Mouse (Mus musculus) midbrain, postnatal 0 days (tissue): ENCODE data around the gene Lrrc8d. TPM values are rescaled to one million over a fixed set of nuclear protein-coding genes. Genes with fewer than 3 reads are reported as not detected.

Experiments
- ATAC-seq: fragments of 200-750 bp; cut with Nextera tagmentation; 2 replicates; pipeline ENCODE4 v1.8.0; 2017; ENCODE audit warnings: moderate number of reproducible peaks, mild to moderate bottlenecking, moderate TSS enrichment, moderate library complexity; ENCODE audit not compliant: low FRiP score
- DNase-seq: peaks from one replicate; pipeline ENCODE4 v3.0.0-alpha.2; 2015; ENCODE audit warnings: low spot score
- H3K27ac ChIP-seq: fragments of 300-500 bp; sonication (generic); 2 replicates; pipeline ENCODE4 v1.5.1; 2014; ENCODE audit warnings: low read depth, mild to moderate bottlenecking, low read length, mixed read lengths
- H3K27me3 ChIP-seq: fragments of 300-500 bp; sonication (generic); 2 replicates; pipeline ENCODE4 v1.6.1; 2014; ENCODE audit warnings: low read length, control low read depth, mixed read lengths; ENCODE audit not compliant: insufficient read depth
- H3K36me3 ChIP-seq: fragments of 300-500 bp; sonication (generic); 2 replicates; pipeline ENCODE4 v1.6.1; 2014; ENCODE audit warnings: low read length, control low read depth, mixed read lengths; ENCODE audit not compliant: insufficient read depth
- H3K4me1 ChIP-seq: fragments of 300-500 bp; sonication (generic); 2 replicates; pipeline ENCODE4 v1.6.1; 2014; ENCODE audit warnings: mild to moderate bottlenecking, control low read depth, antibody characterized with exemption, low read length, mixed read lengths; ENCODE audit not compliant: insufficient read depth
- H3K4me2 ChIP-seq: fragments of 300-500 bp; sonication (generic); 2 replicates; pipeline ENCODE4 v1.6.1; 2014; ENCODE audit warnings: low read depth, mild to moderate bottlenecking, low read length, mixed read lengths; ENCODE audit not compliant: poor library complexity, severe bottlenecking
- H3K4me3 ChIP-seq: fragments of 300-500 bp; sonication (generic); 2 replicates; pipeline ENCODE4 v1.5.1; 2014; ENCODE audit warnings: low read depth, mild to moderate bottlenecking, low read length, moderate library complexity
- H3K9ac ChIP-seq: fragments of 300-500 bp; sonication (generic); replicated peaks from 2 replicates; pipeline ENCODE4 v1.6.1; 2014; ENCODE audit warnings: mild to moderate bottlenecking, low read length, moderate library complexity, mixed read lengths; ENCODE audit not compliant: poor library complexity, severe bottlenecking
- H3K9me3 ChIP-seq: fragments of 300-500 bp; sonication (generic); 2 replicates; pipeline ENCODE4 v1.6.1; 2016; ENCODE audit warnings: low read length, control low read depth
- CTCF ChIP-seq: IDR thresholded peaks from 2 replicates; pipeline ENCODE4 v1.5.1; 2016; ENCODE audit warnings: antibody characterized with exemption, mild to moderate bottlenecking
- WGBS: fragments of 180-500 bp; shearing (Covaris S2); extraction: QIAGEN DNeasy Blood & Tissue Kit; methylation state at CpG from one replicate; pipeline ENCODE4 v1.1.7; 2014; 5-methylcytosine and 5-hydroxymethylcytosine counted together
- polyA plus RNA-seq: library from polyadenylated mRNA; unstranded; fragments of >200 nt; fragmentation: Nextera tagmentation; extraction: Ambion mirVana; gene quantifications from 2 replicates; pipeline ENCODE4 v1.2.1, GENCODE M21; 2015
- total RNA-seq: library from RNA; depleted of rRNA; stranded (reverse); fragments of >200 nt; gene quantifications from 2 replicates; pipeline ENCODE4 v1.2.3, GENCODE M21; 2014

The Lrrc8d gene
- total and polyA plus RNA-seq, 2 experiments from 2014 or later: 18.5 to 30.4 TPM

DNA sequence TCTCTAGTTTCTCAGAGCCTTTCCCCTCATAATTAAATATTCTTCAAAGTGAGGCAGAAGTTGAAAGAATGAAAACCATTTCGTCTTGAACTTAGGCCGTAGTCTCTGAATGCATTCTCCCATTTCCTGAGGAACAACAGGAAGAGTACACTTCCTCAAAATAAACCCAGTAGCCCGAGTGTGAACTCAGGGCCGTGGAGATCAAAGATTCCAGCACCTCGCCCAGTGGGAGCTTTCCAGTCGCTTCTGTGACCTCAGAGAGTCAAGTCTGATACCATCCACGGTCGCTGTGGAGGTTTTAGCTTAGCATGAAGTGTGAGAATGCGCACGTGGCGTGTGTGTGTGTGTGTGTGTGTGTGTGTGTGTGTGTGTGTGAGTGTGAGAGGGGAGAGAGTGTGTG is 45.6 kb downstream of the Lrrc8d start:
- Histone ChIP-seq H3K36me3 (no peaks in the 10 kb centered on the region), H3K4me2 (no peak overlapping the region), H3K4me3 (no peak overlapping the region), H3K4me1 (no peaks in the 10 kb centered on the region), H3K9me3 (no peaks in the 10 kb centered on the region), H3K27ac (no peak overlapping the region), H3K9ac (no peak overlapping the region), H3K27me3 (no peaks in the 10 kb centered on the region)
- DNase-seq: no peak
- TF ChIP-seq CTCF: no peak
- 70% methylated on average over 11 of the region's 11 CpGs for WGBS
- ATAC-seq: no peak

DNA sequence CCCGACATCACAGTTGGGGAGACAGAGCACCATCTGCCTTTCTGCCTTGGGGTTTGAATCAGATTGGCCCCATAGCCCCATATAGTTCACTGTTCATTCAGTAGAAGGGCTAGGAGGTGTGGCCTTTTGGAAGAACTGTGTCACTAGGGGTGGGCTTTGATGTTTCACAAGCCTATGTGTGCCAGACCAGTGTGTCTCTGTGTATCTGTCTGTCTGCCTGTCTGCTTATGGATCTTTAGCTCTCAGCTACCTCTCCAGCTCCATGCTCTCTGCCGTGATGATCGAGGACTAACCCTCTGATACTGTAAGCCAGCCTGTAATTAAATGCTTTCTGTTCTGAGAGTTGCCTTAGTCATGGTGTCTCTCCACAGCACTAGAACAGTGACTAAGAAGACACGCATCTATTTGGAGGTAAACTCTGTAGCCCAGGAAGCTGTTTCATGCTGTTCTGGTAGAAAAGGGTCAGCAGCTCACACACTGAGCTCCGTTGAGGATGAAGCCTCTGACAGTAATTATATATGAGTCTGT is 46.2 kb downstream of the Lrrc8d start:
- no peak overlapping the region for H3K27ac ChIP-seq
- no peak overlapping the region for H3K4me3 ChIP-seq
- WGBS: 74% methylated on average over 5 of the region's 5 CpGs
- no peaks in the 10 kb centered on the region for H3K9me3 ChIP-seq
- ATAC-seq: no peak
- no peaks in the 10 kb centered on the region for H3K36me3 ChIP-seq
- H3K27me3 ChIP-seq: no peaks in the 10 kb centered on the region
- no peak for DNase-seq
- H3K4me2 ChIP-seq: no peak overlapping the region
- H3K4me1 ChIP-seq: no peaks in the 10 kb centered on the region
- no peak for TF ChIP-seq CTCF
- H3K9ac ChIP-seq: no peak overlapping the region

DNA sequence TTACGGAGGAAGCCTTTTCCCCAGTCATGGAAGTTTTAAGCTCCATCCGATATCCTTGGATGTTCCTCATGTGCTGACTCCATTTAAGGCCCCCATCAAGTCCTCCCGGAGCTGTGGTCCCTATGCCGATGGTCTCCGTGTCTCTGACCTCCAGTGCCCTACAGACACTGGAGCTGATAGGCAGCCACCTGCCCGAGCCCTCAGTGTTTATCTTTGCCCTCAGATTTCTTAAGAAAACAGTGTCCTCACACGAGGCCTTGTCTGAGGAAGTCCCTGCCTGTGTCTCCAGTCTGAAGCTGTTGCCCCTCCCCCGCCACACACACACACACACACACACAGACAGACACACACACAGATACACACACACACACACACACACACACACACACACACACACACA is 55.0 kb downstream of the Lrrc8d start:
- Histone ChIP-seq H3K27me3 (no peaks in the 10 kb centered on the region), H3K36me3 (no peaks in the 10 kb centered on the region), H3K9me3 (no peaks in the 10 kb centered on the region), H3K27ac (no peak overlapping the region), H3K4me3 (no peak overlapping the region), H3K4me2 (no peak overlapping the region), H3K4me1 (peaks cover 4% of the 10 kb centered on the region; the same call in 1 of the 2 replicates), H3K9ac (no peak overlapping the region)
- WGBS: 84% methylated on average over 8 of the region's 8 CpGs
- ATAC-seq (no peak), DNase-seq (no peak)
- no peak for TF ChIP-seq CTCF

DNA sequence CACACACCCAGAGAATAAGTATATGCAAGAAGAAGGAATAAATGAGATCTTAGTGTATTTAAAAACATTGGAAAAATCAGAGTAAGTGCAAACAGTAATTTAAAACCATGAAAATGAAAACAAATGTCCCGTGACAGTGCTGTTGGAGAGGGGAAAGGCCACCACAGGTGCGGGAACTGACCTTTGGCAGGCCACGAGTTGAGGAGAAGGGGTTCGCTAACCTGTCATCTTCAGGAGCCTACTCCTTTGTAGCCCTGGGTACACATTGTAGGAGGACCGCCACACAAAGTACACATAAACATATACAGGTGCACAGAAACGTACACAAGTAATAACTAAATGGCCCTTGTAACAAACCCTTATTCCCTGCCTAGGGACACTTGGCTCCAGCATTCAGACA is 55.7 kb downstream of the Lrrc8d start:
- DNase-seq (no peak), ATAC-seq (no peak)
- no peak overlapping the region for H3K9ac ChIP-seq
- 90% methylated on average over 6 of the region's 6 CpGs for WGBS
- peaks cover 4% of the 10 kb centered on the region; the same call in 1 of the 2 replicates for H3K4me1 ChIP-seq
- H3K27me3 ChIP-seq: no peaks in the 10 kb centered on the region
- no peak overlapping the region for H3K4me3 ChIP-seq
- no peak for TF ChIP-seq CTCF
- H3K27ac ChIP-seq: no peak overlapping the region
- H3K9me3 ChIP-seq: no peaks in the 10 kb centered on the region
- no peaks in the 10 kb centered on the region for H3K36me3 ChIP-seq
- no peak overlapping the region for H3K4me2 ChIP-seq

DNA sequence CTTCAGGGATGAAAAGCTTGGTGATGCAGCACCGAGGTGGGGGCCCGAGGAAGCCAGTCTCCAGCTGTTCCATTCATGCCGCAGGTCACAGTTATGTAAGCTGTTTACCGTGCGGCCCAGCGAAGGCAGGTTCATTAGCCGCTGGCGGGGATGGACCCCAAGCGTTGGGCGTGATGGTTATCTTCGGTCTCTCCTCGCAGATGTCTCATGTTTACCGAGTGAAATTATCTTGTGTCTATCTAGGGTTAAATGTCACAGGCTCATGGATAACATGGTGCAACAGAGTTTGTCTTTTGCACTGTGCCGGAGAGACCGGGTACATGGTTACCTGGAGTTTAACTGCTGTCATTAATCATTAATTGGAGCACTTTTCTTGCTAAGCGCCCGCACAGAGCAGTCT is 58.2 kb downstream of the Lrrc8d start:
- no peak overlapping the region for H3K9ac ChIP-seq
- ATAC-seq (no peak), DNase-seq (no peak)
- TF ChIP-seq CTCF: no peak
- no peak overlapping the region for H3K4me2 ChIP-seq
- H3K9me3 ChIP-seq: no peaks in the 10 kb centered on the region
- no peaks in the 10 kb centered on the region for H3K27me3 ChIP-seq
- WGBS: 83% methylated on average over 17 of the region's 17 CpGs
- H3K36me3 ChIP-seq: no peaks in the 10 kb centered on the region
- no peak overlapping the region for H3K27ac ChIP-seq
- peaks cover 12% of the 10 kb centered on the region for H3K4me1 ChIP-seq
- no peak overlapping the region for H3K4me3 ChIP-seq

DNA sequence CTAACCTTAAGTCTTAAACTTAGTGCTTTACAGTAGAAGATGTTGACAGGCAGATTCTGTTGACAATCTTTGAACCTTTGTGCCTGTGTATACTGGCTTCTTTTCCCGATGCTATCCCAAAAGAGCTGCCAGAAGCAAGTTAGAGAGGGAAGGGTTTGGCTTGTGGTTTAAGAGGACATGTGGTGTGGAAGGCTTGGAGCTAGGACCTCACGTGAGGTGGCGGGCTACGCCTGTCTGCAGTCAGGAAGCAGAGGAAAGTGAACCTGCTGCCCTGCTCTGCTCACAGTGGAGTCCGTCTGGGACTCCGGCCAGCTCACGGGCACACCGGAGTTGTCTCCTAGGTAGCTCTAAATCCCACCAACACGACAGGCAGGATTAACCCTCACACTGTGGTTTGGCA is 59.1 kb downstream of the Lrrc8d start:
- Histone ChIP-seq H3K9ac (no peak overlapping the region), H3K4me1 (peaks cover 12% of the 10 kb centered on the region), H3K9me3 (no peaks in the 10 kb centered on the region), H3K27me3 (no peaks in the 10 kb centered on the region), H3K27ac (no peak overlapping the region), H3K4me3 (no peak overlapping the region), H3K36me3 (no peaks in the 10 kb centered on the region), H3K4me2 (no peak overlapping the region)
- TF ChIP-seq CTCF: no peak
- DNase-seq (no peak), ATAC-seq (no peak)
- 78% methylated on average over 9 of the region's 9 CpGs for WGBS
